Mouse (Mus musculus) ZHBTc4 (cell line): ENCODE measurements around the gene Gpr161.
"Not testable (repeated sequence)": the region's sequence is repeated elsewhere in the genome, so short reads cannot be mapped to it uniquely, and the experiment has no call there.

Experiments used
- DNase-seq: peaks from one replicate; pipeline ENCODE4 v3.0.0-alpha.2; 2011; ENCODE audit warnings: low read depth, low spot score

The Gpr161 gene

GRCm38 (mm10) chr1:165316361-165316760, 20.8 kb downstream of the Gpr161 start:
- DNase-seq: peak; percentile 46

GRCm38 (mm10) chr1:165320141-165320934, 24.7 kb downstream of the Gpr161 start:
- DNase-seq: peak; percentile 70

- no peak for DNase-seq
Measured at GRCm38 (mm10) chr1:165321393-165321861, 25.8 kb downstream of the Gpr161 start.

GRCm38 (mm10) chr1:165321891-165322290, 26.3 kb downstream of the Gpr161 start:
- DNase-seq: no peak

- no peak for DNase-seq
Measured at GRCm38 (mm10) chr1:165322934-165323333, 27.3 kb downstream of the Gpr161 start.

- DNase-seq: no peak
Measured at GRCm38 (mm10) chr1:165327370-165327769, 31.8 kb downstream of the Gpr161 start.

GRCm38 (mm10) chr1:165327831-165328230, 32.2 kb downstream of the Gpr161 start:
- no peak for DNase-seq

GRCm38 (mm10) chr1:165328384-165329289, 33.0 kb downstream of the Gpr161 start:
- DNase-seq: not testable (repeated sequence)

- DNase-seq: no peak
Measured at GRCm38 (mm10) chr1:165330859-165331258, 35.3 kb downstream of the Gpr161 start.

GRCm38 (mm10) chr1:165332797-165333196, 37.2 kb downstream of the Gpr161 start:
- no peak for DNase-seq

- DNase-seq: peak; percentile 62
Measured at GRCm38 (mm10) chr1:165342126-165342525, 46.5 kb downstream of the Gpr161 start.

- DNase-seq: peak; percentile 19
Measured at GRCm38 (mm10) chr1:165344453-165344852, 48.9 kb downstream of the Gpr161 start.

- DNase-seq: no peak
Measured at GRCm38 (mm10) chr1:165348627-165349026, 53.0 kb downstream of the Gpr161 start.

- no peak for DNase-seq
Measured at GRCm38 (mm10) chr1:165356347-165356746, 60.8 kb downstream of the Gpr161 start.

- no peak for DNase-seq
Measured at GRCm38 (mm10) chr1:165363271-165363670, 67.7 kb downstream of the Gpr161 start.

- peak; percentile 36 for DNase-seq
Measured at GRCm38 (mm10) chr1:165365057-165365456, 69.5 kb downstream of the Gpr161 start.

- DNase-seq: no peak
Measured at GRCm38 (mm10) chr1:165370990-165371389, 75.4 kb downstream of the Gpr161 start.

- peak; percentile 17 for DNase-seq
Measured at GRCm38 (mm10) chr1:165373839-165374238, 78.2 kb downstream of the Gpr161 start.
